Mouse (Mus musculus): ENCODE results near the gene Ttc33.

- TF ChIP-seq CTCF (IDR thresholded peaks at IDR 0.05; ENCODE audit: low read depth) (no peak), EP300 (optimal IDR thresholded peaks at IDR 0.05) (no peak)
These were observed 42.6 kb upstream of the Ttc33 start for GRCm38 (mm10) chr15:5142714-5143113.
